Mouse (Mus musculus) small intestine, adult 2 months (tissue): Measurements from ENCODE around the gene Cep170b. TPM values are rescaled to one million over a fixed set of nuclear protein-coding genes. Genes with fewer than 3 reads are reported as not detected.

Experiments used
- H3K27ac ChIP-seq: fragments of 200-500 bp; 2 replicates; pipeline ENCODE4 v1.5.1; 2012; ENCODE audit warnings: low read depth, low read length, control low read depth, inconsistent platforms; ENCODE audit not compliant: insufficient read depth
- H3K27me3 ChIP-seq: fragments of 200-500 bp; 2 replicates; pipeline ENCODE4 v1.6.1; 2012; ENCODE audit warnings: mild to moderate bottlenecking, moderate library complexity, low read length, inconsistent platforms; ENCODE audit not compliant: control insufficient read depth, insufficient read depth
- H3K36me3 ChIP-seq: fragments of 200-500 bp; 2 replicates; pipeline ENCODE4 v1.6.1; 2012; ENCODE audit warnings: mild to moderate bottlenecking, low read length, control low read depth, inconsistent platforms; ENCODE audit not compliant: control insufficient read depth, insufficient read depth
- H3K4me1 ChIP-seq: fragments of 200-500 bp; 2 replicates; pipeline ENCODE4 v1.6.1; 2012; ENCODE audit warnings: low read length, inconsistent platforms, mixed read lengths; ENCODE audit not compliant: control insufficient read depth, insufficient read depth, insufficient read length
- H3K4me3 ChIP-seq: fragments of 200-500 bp; 2 replicates; pipeline ENCODE4 v1.5.1; 2012; ENCODE audit warnings: low read depth, mild to moderate bottlenecking, control low read depth, inconsistent platforms, low read length, moderate library complexity
- CTCF ChIP-seq: fragments of 200-500 bp; IDR thresholded peaks from 2 replicates; pipeline ENCODE4 v1.5.1; 2012; ENCODE audit warnings: low read depth, mild to moderate bottlenecking, control low read depth, inconsistent platforms, low read length, moderate library complexity, mixed read lengths; ENCODE audit not compliant: insufficient replicate concordance, insufficient read length; ENCODE audit errors: extremely low read depth
- POLR2A ChIP-seq: fragments of 200-500 bp; IDR thresholded peaks from 2 replicates; pipeline ENCODE4 v1.6.1; 2012; ENCODE audit warnings: low read depth, mild to moderate bottlenecking, control low read depth, inconsistent platforms, low read length, moderate library complexity
- WGBS: fragments of 180-500 bp; shearing (Covaris S2); methylation state at CpG from one replicate; pipeline ENCODE4 v1.1.7; 2018; 5-methylcytosine and 5-hydroxymethylcytosine counted together
- polyA plus RNA-seq: library from polyadenylated mRNA; depleted of rRNA; stranded (reverse); fragments of >200 nt; gene quantifications from 2 replicates; pipeline ENCODE4 v1.2.3, GENCODE M21; 2012

Gene Cep170b
- polyA plus RNA-seq, 1 experiment, result 99.3 TPM

DNA sequence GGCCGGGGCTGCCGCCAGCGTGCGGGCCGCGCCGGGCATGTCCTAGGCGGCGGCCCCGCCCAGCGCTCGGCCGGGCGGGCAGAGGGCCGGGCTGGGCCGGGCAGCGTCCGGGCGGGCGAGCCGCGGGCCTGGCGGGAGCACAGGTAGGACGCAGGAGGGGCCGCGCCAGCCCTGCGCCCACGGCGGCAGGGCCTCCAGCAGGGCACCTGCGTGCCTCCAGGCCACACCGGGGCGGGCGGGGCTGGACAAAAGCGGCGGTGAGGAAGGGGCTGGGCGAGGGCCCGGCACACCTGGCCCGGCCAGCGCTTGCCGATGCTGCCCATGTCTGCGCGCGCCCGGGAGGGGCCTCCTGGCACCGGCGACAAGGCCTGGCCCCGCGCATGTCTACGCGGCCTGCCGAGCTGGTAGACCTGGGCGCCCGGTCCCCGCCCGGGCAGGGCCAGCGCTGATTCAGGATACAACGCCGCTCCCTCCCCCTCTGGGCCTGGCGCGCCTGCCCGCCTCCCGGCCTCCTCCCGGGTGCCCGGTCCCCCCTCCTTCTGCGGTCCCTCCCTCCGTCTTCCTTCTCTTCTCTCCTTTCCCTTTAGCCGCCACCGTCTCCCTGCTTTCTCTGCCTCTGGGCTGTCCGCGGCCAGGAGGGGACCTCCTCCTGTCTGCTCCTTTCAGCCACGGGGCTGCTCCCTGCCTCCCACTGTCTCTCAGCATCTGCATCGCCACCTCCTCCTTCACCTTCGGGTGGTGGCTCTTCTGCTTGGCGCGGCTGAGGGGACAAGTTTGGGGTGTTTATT, 2.2 kb downstream of the Cep170b start:
- peaks cover 21% of the 10 kb centered on the region for H3K36me3 ChIP-seq
- peak overlapping the region; percentile 70 for H3K27ac ChIP-seq
- H3K4me3 ChIP-seq, result peak overlapping the region; percentile 99
- H3K27me3 ChIP-seq, result no peaks in the 10 kb centered on the region
- H3K4me1 ChIP-seq, result peaks cover 15% of the 10 kb centered on the region
- TF ChIP-seq POLR2A (no peak), CTCF (no peak)
- WGBS, result under 1% methylated on average over 74 of the region's 75 CpGs

DNA sequence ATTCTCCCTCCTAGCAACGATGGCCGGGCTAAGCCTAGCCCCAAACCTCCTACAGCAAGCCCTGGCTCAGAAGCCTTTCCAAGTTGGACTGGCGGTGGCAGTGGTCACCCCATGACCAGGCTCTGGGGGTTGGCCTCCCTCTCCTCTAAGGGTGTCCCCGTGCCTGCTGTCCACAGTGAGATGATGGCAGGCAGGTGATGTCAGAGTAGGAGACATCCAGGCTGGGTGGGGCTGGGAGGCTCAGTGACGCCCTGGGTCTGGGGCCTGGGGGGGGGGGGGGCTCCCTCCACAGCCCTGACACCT, 2.7 kb downstream of the Cep170b start:
- WGBS, result 11% methylated on average over 5 of the region's 5 CpGs
- Histone ChIP-seq H3K4me1 (peaks cover 15% of the 10 kb centered on the region), H3K27me3 (no peaks in the 10 kb centered on the region), H3K27ac (peak overlapping the region; percentile 70), H3K4me3 (peak overlapping the region; percentile 99), H3K36me3 (peaks cover 16% of the 10 kb centered on the region)
- TF ChIP-seq CTCF (no peak), POLR2A (no peak)

DNA sequence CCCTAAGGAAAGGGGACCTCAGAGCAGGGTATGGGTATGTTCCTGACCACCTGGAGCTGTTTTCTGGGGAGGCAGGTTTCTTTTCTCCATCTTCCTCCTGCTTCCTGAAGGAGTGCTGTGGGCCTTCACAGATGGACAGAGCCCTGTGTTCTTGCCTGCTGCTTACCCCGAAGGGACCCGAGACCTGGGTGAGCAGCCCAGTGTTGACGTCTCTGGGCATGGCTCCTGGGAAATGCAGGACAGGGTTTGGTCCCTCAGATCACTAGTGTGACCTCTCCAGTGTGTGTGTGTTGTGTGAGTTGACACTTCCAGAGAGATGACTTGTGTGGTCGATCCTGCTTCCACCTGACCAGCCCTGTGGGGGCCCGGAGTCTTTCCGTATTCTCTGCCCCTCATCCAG, 3.2 kb downstream of the Cep170b start:
- no peak overlapping the region for H3K27ac ChIP-seq
- 66% methylated on average over 6 of the region's 6 CpGs for WGBS
- TF ChIP-seq CTCF (no peak), POLR2A (no peak)
- H3K4me3 ChIP-seq, result peak overlapping the region; percentile 99
- H3K27me3 ChIP-seq, result no peaks in the 10 kb centered on the region
- peaks cover 15% of the 10 kb centered on the region for H3K4me1 ChIP-seq
- H3K36me3 ChIP-seq, result peaks cover 14% of the 10 kb centered on the region

DNA sequence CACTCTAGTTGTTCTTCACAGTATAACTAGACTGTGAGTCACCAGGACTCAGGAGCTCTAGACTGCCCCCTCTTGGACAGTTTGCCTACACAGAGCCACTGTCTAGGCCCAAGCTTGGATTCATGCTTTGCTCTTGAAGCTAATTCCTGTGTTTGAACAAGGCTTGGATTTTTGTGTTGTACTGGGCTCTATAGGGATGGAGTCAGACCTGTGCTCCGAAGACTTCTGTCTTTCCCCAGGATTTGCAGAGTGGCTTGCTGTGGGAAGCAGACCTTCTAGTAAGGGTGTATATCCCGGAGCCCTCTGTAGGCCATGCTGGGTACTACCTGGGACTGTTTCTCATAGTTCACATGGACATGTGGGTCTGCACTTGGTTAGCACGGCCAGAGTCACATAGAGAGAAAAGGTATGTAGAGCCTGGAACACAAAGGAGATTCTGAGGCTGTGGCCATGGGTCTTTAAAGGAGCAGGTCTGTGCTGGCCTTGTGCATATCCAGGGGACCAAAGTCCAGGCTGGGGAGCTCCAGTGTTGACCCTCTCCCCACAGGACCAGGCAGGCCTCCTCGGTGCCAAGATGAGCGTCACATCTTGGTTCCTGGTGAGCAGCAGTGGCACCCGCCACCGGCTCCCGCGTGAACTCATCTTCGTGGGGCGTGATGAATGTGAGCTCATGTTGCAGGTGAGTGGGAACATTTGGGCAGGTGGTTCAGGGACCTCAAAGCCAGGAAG, 4.0 kb downstream of the Cep170b start:
- peaks cover 15% of the 10 kb centered on the region for H3K4me1 ChIP-seq
- 65% methylated on average over 11 of the region's 11 CpGs for WGBS
- H3K27me3 ChIP-seq, result no peaks in the 10 kb centered on the region
- no peak overlapping the region for H3K27ac ChIP-seq
- H3K36me3 ChIP-seq, result peaks cover 11% of the 10 kb centered on the region
- H3K4me3 ChIP-seq, result no peak overlapping the region
- TF ChIP-seq POLR2A (no peak), CTCF (peak; percentile 98; the same call in 1 of the 2 replicates)

DNA sequence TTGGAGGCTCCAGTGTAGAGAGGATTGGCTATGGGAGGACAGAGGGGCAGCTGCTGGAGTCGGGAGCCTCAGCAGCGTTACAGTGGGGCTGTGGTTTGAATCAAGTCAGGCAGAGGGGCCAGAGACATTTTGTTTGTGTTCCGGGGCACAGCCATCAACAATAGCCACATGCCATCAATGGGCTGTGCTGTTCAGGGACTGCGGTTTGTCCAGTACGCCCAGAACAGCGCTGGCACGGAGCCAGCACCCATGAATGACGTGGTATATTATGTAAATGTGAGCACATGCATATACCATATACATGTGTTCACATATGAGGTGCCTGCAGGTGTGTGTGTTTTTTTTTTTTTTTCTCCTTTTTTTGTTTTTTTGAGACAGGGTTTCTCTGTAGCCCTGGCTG, 7.5 kb downstream of the Cep170b start:
- TF ChIP-seq CTCF (no peak), POLR2A (no peak)
- 59% methylated on average over 8 of the region's 8 CpGs for WGBS

DNA sequence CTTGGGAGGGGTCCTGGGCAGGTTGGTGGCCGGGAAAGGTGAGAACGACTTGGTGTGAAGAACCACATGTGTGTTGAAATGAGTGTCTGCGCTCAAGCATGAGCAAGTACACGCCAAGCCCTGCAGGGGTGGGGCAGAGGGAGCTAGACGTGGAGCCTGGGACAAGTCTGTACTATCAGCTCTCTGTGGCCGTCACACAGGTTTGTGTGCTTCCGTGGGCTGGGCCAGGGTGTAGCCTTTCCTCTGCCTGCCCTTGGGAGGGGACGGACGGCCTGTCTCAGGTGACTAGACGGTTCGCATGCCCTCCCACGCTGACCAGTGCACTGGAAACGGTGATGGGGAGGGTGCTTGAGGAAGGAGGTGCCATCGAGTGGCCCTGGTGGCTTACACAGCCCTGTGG, 10.6 kb downstream of the Cep170b start:
- WGBS, result 79% methylated on average over 14 of the region's 14 CpGs
- Histone ChIP-seq H3K4me1 (no peaks in the 10 kb centered on the region), H3K36me3 (peaks cover 50% of the 10 kb centered on the region), H3K4me3 (no peak overlapping the region), H3K27me3 (no peaks in the 10 kb centered on the region), H3K27ac (no peak overlapping the region)
- no peak for TF ChIP-seq CTCF
- no peak for TF ChIP-seq POLR2A

More for the DNA sequence above, 7.5 kb downstream of the Cep170b start:
- H3K27ac ChIP-seq, result no peak overlapping the region
- H3K4me1 ChIP-seq, result peaks cover 9% of the 10 kb centered on the region
- H3K4me3 ChIP-seq, result no peak overlapping the region
- no peaks in the 10 kb centered on the region for H3K27me3 ChIP-seq
- peaks cover 31% of the 10 kb centered on the region for H3K36me3 ChIP-seq

DNA sequence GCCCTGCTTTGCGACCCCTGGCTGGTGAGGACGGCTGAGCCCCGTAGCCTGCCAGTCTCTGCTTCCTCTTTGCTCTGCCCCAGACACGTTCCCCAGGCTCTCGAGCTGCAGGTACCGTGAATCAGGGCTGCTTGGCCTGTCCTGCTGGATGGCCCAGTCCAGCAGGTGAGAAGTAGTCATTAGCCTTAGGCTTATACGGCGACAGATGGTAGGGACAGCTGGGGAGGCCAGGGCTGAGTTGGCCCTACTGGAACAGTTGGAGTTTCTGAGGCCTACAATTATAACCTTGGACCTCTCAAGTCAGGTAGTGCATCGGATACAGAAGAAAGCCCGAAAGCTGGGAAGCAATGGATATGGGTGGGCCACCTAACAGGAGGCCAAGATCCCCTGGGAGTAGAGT, 12.3 kb downstream of the Cep170b start:
- TF ChIP-seq POLR2A, result no peak
- no peak for TF ChIP-seq CTCF
- 93% methylated on average over 10 of the region's 10 CpGs for WGBS
- no peak overlapping the region for H3K27ac ChIP-seq
- no peak overlapping the region for H3K4me3 ChIP-seq
- no peaks in the 10 kb centered on the region for H3K27me3 ChIP-seq
- H3K4me1 ChIP-seq, result no peaks in the 10 kb centered on the region
- peaks cover 64% of the 10 kb centered on the region for H3K36me3 ChIP-seq
